Mouse (Mus musculus): ENCODE measurements around the gene Ldhal6b. TPM values are rescaled to one million over a fixed set of nuclear protein-coding genes. Genes with fewer than 3 reads are reported as not detected.
"Not testable (repeated sequence)": the region's sequence is repeated elsewhere in the genome, so short reads cannot be mapped to it uniquely, and the experiment has no call there.

Gene Ldhal6b
- polyA plus RNA-seq, 1 experiment: 1.3 TPM

DNA sequence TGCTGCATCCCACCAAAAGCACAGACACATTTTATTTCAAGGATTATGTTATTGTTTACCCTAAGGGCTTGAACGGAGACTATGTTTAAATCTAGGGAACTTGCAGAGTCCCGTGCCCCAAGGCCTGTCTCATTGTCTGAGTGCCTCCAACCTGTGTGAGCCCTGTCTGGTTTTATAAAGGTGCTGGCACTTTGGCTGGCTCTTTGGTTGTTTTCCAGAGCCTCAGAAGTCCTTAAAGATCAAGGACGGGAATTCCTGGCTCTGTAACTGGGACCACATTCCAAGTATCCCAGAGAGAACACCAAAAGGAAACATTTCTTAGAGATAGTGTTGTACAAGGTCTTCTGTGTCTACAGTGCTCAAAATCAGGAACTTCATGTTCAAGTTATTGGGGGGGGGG is 24.7 kb upstream of the Ldhal6b start:
- Histone ChIP-seq H3K4me1 (ENCODE audit: control insufficient read depth, insufficient read depth, low read length) (no peaks in the 10 kb centered on the region), H3K9me3 (replicated peaks; ENCODE audit: control insufficient read depth, insufficient read depth, low read length, poor library complexity, severe bottlenecking) (no peaks in the 10 kb centered on the region), H3K27me3 (ENCODE audit: control insufficient read depth, insufficient read depth, low read length, poor library complexity, severe bottlenecking) (no peaks in the 10 kb centered on the region), H3K4me3 (ENCODE audit: low read depth, low read length) (no peak overlapping the region), H3K9ac (ENCODE audit: low read depth, poor library complexity, severe bottlenecking) (no peak overlapping the region), H3K27ac (ENCODE audit: insufficient read depth, low read length) (no peak overlapping the region), H3K36me3 (ENCODE audit: control insufficient read depth, insufficient read depth, low read length, poor library complexity, severe bottlenecking) (no peaks in the 10 kb centered on the region)
- no peak for TF ChIP-seq POLR2A (IDR thresholded peaks at IDR 0.05; ENCODE audit: insufficient read depth, low read length)
- no peak for TF ChIP-seq CTCF (IDR thresholded peaks at IDR 0.05; ENCODE audit: low read depth, low read length)
- no peak for TF ChIP-seq EP300 (IDR thresholded peaks at IDR 0.05; ENCODE audit: insufficient read depth, low read depth, low read length)

DNA sequence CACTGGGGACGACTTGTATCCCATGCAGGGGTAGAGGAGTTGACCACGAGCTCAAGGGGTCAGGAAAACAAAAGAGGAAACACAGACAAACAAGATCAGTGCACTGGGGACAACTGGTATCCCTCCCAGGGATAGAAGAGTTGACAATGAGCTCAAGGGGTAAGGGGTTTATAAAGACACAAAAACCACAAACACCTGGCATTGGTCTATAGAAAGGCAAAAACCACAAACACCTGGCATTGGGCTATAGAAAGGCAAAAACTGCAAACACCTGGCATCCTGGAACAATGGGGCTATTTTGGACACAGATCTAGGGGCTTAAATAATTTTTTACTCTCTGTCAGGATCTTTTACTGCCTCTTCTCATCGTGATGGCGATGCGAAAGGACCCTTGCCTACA is 23.8 kb upstream of the Ldhal6b start:
- H3K36me3 ChIP-seq (ENCODE audit: control insufficient read depth, insufficient read depth, low read length, poor library complexity, severe bottlenecking); H3K9ac ChIP-seq (ENCODE audit: low read depth, poor library complexity, severe bottlenecking); H3K27ac ChIP-seq (ENCODE audit: insufficient read depth, low read length): not testable (repeated sequence)

DNA sequence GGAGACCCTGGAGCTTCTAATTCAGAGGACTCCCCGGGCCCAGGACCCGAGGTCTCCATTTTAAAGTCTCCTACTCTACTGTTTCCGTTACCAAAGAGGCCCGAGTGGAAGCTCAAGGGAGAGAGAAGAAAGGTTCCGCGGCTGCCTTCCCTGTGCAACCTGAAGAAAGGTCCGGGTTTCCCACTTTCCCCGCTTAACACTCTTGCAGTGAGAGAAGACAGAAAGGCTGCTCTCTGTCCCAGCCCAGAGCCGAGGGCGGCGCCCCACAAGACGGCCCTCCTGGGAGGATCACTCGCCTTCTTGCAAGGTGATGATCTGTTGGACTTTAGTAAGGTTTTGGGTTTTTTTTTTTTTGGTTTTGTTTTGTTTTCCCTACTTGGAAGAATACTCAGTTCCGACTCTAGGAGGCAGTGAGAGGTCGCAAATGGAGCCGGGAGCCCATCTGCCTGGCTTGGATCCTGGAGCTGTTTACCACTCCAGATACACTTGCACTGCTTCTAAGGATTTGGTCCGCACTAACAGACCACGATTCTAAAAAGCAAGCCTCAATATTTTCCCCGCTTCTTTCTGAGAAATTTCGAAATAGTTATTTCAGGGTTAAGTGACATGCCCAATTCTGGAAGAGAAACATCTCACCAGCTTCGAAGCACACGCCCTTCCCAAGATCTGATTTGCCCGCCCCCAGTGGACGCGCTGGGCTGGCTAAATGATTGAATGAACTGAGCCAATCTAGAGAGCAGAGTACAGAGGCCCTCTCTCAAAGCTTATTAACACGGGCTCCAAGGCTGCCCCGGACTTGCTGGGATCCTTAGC is 21.8 kb upstream of the Ldhal6b start, which contains the start of gene Tmem242:
Gene Tmem242, minus strand, starts transcription at position 101 of the 813 bp plus-strand sequence.
- Histone ChIP-seq H3K9me3 (replicated peaks; ENCODE audit: control insufficient read depth, insufficient read depth, low read length, poor library complexity, severe bottlenecking) (no peaks in the 10 kb centered on the region), H3K4me3 (ENCODE audit: low read depth, low read length) (peak within 1 kb of the TSS; percentile 92), H3K9ac (ENCODE audit: low read depth, poor library complexity, severe bottlenecking) (peak within 1 kb of the TSS; percentile 84), H3K27me3 (ENCODE audit: control insufficient read depth, insufficient read depth, low read length, poor library complexity, severe bottlenecking) (no peaks in the 10 kb centered on the region), H3K4me1 (ENCODE audit: control insufficient read depth, insufficient read depth, low read length) (no peaks in the 10 kb centered on the region), H3K36me3 (ENCODE audit: control insufficient read depth, insufficient read depth, low read length, poor library complexity, severe bottlenecking) (0 out of 2 replicates have a peak, but pooled peaks cover 2% of the 10 kb centered on the region), H3K27ac (ENCODE audit: insufficient read depth, low read length) (no peak within 1 kb of the TSS)
- TF ChIP-seq CTCF (IDR thresholded peaks at IDR 0.05; ENCODE audit: low read depth, low read length) (peak; percentile 52), EP300 (IDR thresholded peaks at IDR 0.05; ENCODE audit: insufficient read depth, low read depth, low read length) (no peak), POLR2A (IDR thresholded peaks at IDR 0.05; ENCODE audit: insufficient read depth, low read length) (peak; percentile 25)

More for the DNA sequence above, 23.8 kb upstream of the Ldhal6b start:
- H3K9me3 ChIP-seq (replicated peaks; ENCODE audit: control insufficient read depth, insufficient read depth, low read length, poor library complexity, severe bottlenecking); H3K27me3 ChIP-seq (ENCODE audit: control insufficient read depth, insufficient read depth, low read length, poor library complexity, severe bottlenecking); H3K4me3 ChIP-seq (ENCODE audit: low read depth, low read length); H3K4me1 ChIP-seq (ENCODE audit: control insufficient read depth, insufficient read depth, low read length): not testable (repeated sequence)

DNA sequence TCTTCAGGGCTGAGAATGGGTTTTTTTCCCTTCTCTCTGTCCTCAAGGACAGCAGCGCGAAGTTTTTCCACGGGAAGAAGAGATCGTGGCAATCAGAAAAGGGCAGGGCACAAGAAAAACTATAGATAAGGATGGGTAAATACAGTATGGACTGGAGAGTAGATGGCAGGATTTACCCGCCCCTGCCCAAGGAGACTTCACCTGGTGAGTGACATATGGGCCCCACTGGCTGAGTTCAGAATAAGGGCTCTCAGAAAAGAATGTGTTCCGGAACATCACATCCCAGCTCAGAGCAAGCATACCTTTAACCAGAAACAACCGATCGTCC is 21.2 kb upstream of the Ldhal6b start:
- no peaks in the 10 kb centered on the region for H3K27me3 ChIP-seq (ENCODE audit: control insufficient read depth, insufficient read depth, low read length, poor library complexity, severe bottlenecking)
- H3K4me3 ChIP-seq (ENCODE audit: low read depth, low read length): peak overlapping the region; percentile 92
- peak overlapping the region; percentile 84 for H3K9ac ChIP-seq (ENCODE audit: low read depth, poor library complexity, severe bottlenecking)
- H3K27ac ChIP-seq (ENCODE audit: insufficient read depth, low read length): no peak overlapping the region
- 0 out of 2 replicates have a peak, but pooled peaks cover 2% of the 10 kb centered on the region for H3K36me3 ChIP-seq (ENCODE audit: control insufficient read depth, insufficient read depth, low read length, poor library complexity, severe bottlenecking)
- no peaks in the 10 kb centered on the region for H3K9me3 ChIP-seq (replicated peaks; ENCODE audit: control insufficient read depth, insufficient read depth, low read length, poor library complexity, severe bottlenecking)
- no peak for TF ChIP-seq EP300 (IDR thresholded peaks at IDR 0.05; ENCODE audit: insufficient read depth, low read depth, low read length)
- TF ChIP-seq CTCF (IDR thresholded peaks at IDR 0.05; ENCODE audit: low read depth, low read length): no peak
- TF ChIP-seq POLR2A (IDR thresholded peaks at IDR 0.05; ENCODE audit: insufficient read depth, low read length): no peak
- no peaks in the 10 kb centered on the region for H3K4me1 ChIP-seq (ENCODE audit: control insufficient read depth, insufficient read depth, low read length)

DNA sequence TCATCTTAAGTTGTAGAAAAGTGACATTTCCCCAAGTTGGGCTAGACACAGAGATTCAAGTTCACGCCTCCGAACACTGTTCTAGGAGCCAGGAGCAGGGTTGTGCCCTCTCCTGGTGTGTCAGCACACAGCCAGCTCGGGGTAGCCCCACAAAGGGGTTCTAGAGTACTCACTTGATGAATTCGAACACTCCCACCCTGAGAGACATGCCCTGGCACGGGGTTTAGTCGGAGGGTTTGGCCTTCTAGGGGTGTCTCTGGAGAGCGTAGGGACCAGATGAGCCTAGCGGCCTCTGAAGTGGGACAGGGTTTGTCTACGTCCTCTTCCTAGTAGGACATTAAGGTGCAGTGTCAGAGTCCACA is 11.2 kb upstream of the Ldhal6b start:
- Histone ChIP-seq H3K27me3 (ENCODE audit: control insufficient read depth, insufficient read depth, low read length, poor library complexity, severe bottlenecking) (no peaks in the 10 kb centered on the region), H3K4me1 (ENCODE audit: control insufficient read depth, insufficient read depth, low read length) (no peaks in the 10 kb centered on the region), H3K9me3 (replicated peaks; ENCODE audit: control insufficient read depth, insufficient read depth, low read length, poor library complexity, severe bottlenecking) (no peaks in the 10 kb centered on the region), H3K27ac (ENCODE audit: insufficient read depth, low read length) (no peak overlapping the region), H3K9ac (ENCODE audit: low read depth, poor library complexity, severe bottlenecking) (no peak overlapping the region), H3K4me3 (ENCODE audit: low read depth, low read length) (no peak overlapping the region), H3K36me3 (ENCODE audit: control insufficient read depth, insufficient read depth, low read length, poor library complexity, severe bottlenecking) (no peaks in the 10 kb centered on the region; the same call in 1 of the 2 replicates)
- TF ChIP-seq POLR2A (IDR thresholded peaks at IDR 0.05; ENCODE audit: insufficient read depth, low read length) (no peak), CTCF (IDR thresholded peaks at IDR 0.05; ENCODE audit: low read depth, low read length) (no peak), EP300 (IDR thresholded peaks at IDR 0.05; ENCODE audit: insufficient read depth, low read depth, low read length) (no peak)

DNA sequence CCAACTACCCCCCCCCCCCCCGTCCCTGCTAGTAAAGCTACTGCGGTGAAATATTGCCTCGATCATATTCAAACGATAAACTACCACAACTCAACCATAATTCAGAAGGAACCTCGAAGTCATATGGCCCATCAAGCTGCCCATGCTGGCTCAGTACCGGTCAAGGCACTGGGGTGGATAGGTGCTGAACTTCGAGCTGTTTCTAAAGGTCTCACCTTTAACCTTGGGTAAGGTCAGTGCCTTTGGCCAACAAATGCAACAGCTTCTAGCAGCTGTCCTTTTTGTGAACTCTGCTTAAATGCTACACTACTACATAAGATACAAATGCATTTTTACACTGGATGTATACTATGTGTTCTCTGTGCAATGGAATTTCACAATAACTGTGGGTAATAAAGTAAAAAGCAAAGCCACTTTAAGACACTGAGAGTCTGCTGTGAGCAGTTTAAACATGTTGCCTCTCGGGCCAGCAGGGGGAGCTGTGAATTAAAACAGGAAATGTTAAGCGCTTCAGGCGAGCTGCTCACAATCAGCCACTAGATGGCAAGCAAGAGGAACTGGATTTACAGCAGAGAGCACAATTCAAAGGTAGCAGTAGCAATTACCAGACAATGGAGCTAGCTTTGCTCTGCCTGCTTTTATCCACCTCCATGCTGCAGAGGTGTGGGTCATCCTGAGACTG is 10.7 kb upstream of the Ldhal6b start:
- no peak overlapping the region for H3K27ac ChIP-seq (ENCODE audit: insufficient read depth, low read length)
- no peaks in the 10 kb centered on the region; the same call in 1 of the 2 replicates for H3K36me3 ChIP-seq (ENCODE audit: control insufficient read depth, insufficient read depth, low read length, poor library complexity, severe bottlenecking)
- no peaks in the 10 kb centered on the region for H3K4me1 ChIP-seq (ENCODE audit: control insufficient read depth, insufficient read depth, low read length)
- no peak overlapping the region for H3K4me3 ChIP-seq (ENCODE audit: low read depth, low read length)
- TF ChIP-seq EP300 (IDR thresholded peaks at IDR 0.05; ENCODE audit: insufficient read depth, low read depth, low read length): no peak
- TF ChIP-seq CTCF (IDR thresholded peaks at IDR 0.05; ENCODE audit: low read depth, low read length): peak; percentile 94
- H3K9ac ChIP-seq (ENCODE audit: low read depth, poor library complexity, severe bottlenecking): no peak overlapping the region
- no peaks in the 10 kb centered on the region for H3K27me3 ChIP-seq (ENCODE audit: control insufficient read depth, insufficient read depth, low read length, poor library complexity, severe bottlenecking)
- H3K9me3 ChIP-seq (replicated peaks; ENCODE audit: control insufficient read depth, insufficient read depth, low read length, poor library complexity, severe bottlenecking): no peaks in the 10 kb centered on the region

All from ES-Bruce4 (cell line).